Mouse (Mus musculus): ENCODE data around the gene Kctd2. TPM values are rescaled to one million over a fixed set of nuclear protein-coding genes. Genes with fewer than 3 reads are reported as not detected.
A peak's percentile ranks its signal among the peaks of the same experiment; 100 is the strongest.

Kctd2 gene
- polyA plus RNA-seq, 1 experiment from 2014 or later: 12.0 TPM

GRCm38 (mm10) chr11:115391358-115391757, 28.6 kb upstream of the Kctd2 start:
- no peaks in the 10 kb centered on the region for H3K9me3 ChIP-seq (replicated peaks; ENCODE audit: control insufficient read depth, low read length)
- WGBS (ENCODE audit: insufficient replicate concordance): 85% methylated on average over 7 of the region's 7 CpGs
- H3K4me2 ChIP-seq: no peak overlapping the region
- H3K36me3 ChIP-seq (ENCODE audit: control insufficient read depth, insufficient read depth, low read length): peaks cover 8% of the 10 kb centered on the region; the same call in 1 of the 2 replicates
- no peak for ATAC-seq (replicated peaks; ENCODE audit: insufficient number of reproducible peaks, low FRiP score, low TSS enrichment)
- no peak overlapping the region for H3K4me3 ChIP-seq (ENCODE audit: low read depth, low read length)
- peaks cover 3% of the 10 kb centered on the region; the same call in 1 of the 2 replicates for H3K4me1 ChIP-seq (ENCODE audit: control insufficient read depth, insufficient read depth, low read length)
- no peak overlapping the region for H3K9ac ChIP-seq (ENCODE audit: low read depth, low read length)
- no peak overlapping the region for H3K27ac ChIP-seq (ENCODE audit: low read depth, low read length)
- H3K27me3 ChIP-seq (ENCODE audit: control insufficient read depth, insufficient read depth, low read length): no peaks in the 10 kb centered on the region; the same call in 1 of the 2 replicates

GRCm38 (mm10) chr11:115393721-115394325, 26.1 kb upstream of the Kctd2 start:
- H3K4me1 ChIP-seq (ENCODE audit: control insufficient read depth, insufficient read depth, low read length): peaks cover 3% of the 10 kb centered on the region; the same call in 1 of the 2 replicates
- WGBS (ENCODE audit: insufficient replicate concordance): 47% methylated on average over 34 of the region's 34 CpGs
- peak overlapping the region; percentile 4; the same call in 1 of the 2 replicates for H3K9ac ChIP-seq (ENCODE audit: low read depth, low read length)
- no peaks in the 10 kb centered on the region for H3K9me3 ChIP-seq (replicated peaks; ENCODE audit: control insufficient read depth, low read length)
- H3K27me3 ChIP-seq (ENCODE audit: control insufficient read depth, insufficient read depth, low read length): no peaks in the 10 kb centered on the region; the same call in 1 of the 2 replicates
- H3K27ac ChIP-seq (ENCODE audit: low read depth, low read length): no peak overlapping the region
- ATAC-seq (replicated peaks; ENCODE audit: insufficient number of reproducible peaks, low FRiP score, low TSS enrichment): 0 out of 2 replicates have a peak, but pooled peaks have one; percentile 42
- peak overlapping the region; percentile 13 for H3K4me3 ChIP-seq (ENCODE audit: low read depth, low read length)
- H3K4me2 ChIP-seq: peak overlapping the region; percentile 59
- H3K36me3 ChIP-seq (ENCODE audit: control insufficient read depth, insufficient read depth, low read length): peaks cover 8% of the 10 kb centered on the region; the same call in 1 of the 2 replicates

- ATAC-seq (replicated peaks; ENCODE audit: insufficient number of reproducible peaks, low FRiP score, low TSS enrichment): no peak
- 69% methylated on average over 7 of the region's 7 CpGs for WGBS (ENCODE audit: insufficient replicate concordance)
These were observed 21.8 kb upstream of the Kctd2 start for GRCm38 (mm10) chr11:115398085-115398484.

GRCm38 (mm10) chr11:115400126-115400525, 19.8 kb upstream of the Kctd2 start:
- whole genome bisulfite sequencing (ENCODE audit: insufficient replicate concordance): 66% methylated on average over 3 of the region's 3 CpGs
- peaks cover 10% of the 10 kb centered on the region; the same call in 1 of the 2 replicates for H3K4me1 ChIP-seq (ENCODE audit: control insufficient read depth, insufficient read depth, low read length)
- no peaks in the 10 kb centered on the region for H3K9me3 ChIP-seq (replicated peaks; ENCODE audit: control insufficient read depth, low read length)
- no peak overlapping the region for H3K9ac ChIP-seq (ENCODE audit: low read depth, low read length)
- H3K36me3 ChIP-seq (ENCODE audit: control insufficient read depth, insufficient read depth, low read length): no peaks in the 10 kb centered on the region
- no peak overlapping the region for H3K4me2 ChIP-seq
- H3K27ac ChIP-seq (ENCODE audit: low read depth, low read length): no peak overlapping the region
- H3K27me3 ChIP-seq (ENCODE audit: control insufficient read depth, insufficient read depth, low read length): 0 out of 2 replicates have a peak, but pooled peaks cover 3% of the 10 kb centered on the region
- no peak overlapping the region for H3K4me3 ChIP-seq (ENCODE audit: low read depth, low read length)
- no peak for ATAC-seq (replicated peaks; ENCODE audit: insufficient number of reproducible peaks, low FRiP score, low TSS enrichment)

More at GRCm38 (mm10) chr11:115398085-115398484, 21.8 kb upstream of the Kctd2 start:
- Histone ChIP-seq H3K27me3 (ENCODE audit: control insufficient read depth, insufficient read depth, low read length) (0 out of 2 replicates have a peak, but pooled peaks cover 3% of the 10 kb centered on the region), H3K4me3 (ENCODE audit: low read depth, low read length) (no peak overlapping the region), H3K4me2 (no peak overlapping the region), H3K36me3 (ENCODE audit: control insufficient read depth, insufficient read depth, low read length) (no peaks in the 10 kb centered on the region), H3K27ac (ENCODE audit: low read depth, low read length) (no peak overlapping the region), H3K9me3 (replicated peaks; ENCODE audit: control insufficient read depth, low read length) (no peaks in the 10 kb centered on the region), H3K4me1 (ENCODE audit: control insufficient read depth, insufficient read depth, low read length) (peaks cover 6% of the 10 kb centered on the region; the same call in 1 of the 2 replicates), H3K9ac (ENCODE audit: low read depth, low read length) (no peak overlapping the region)

- Histone ChIP-seq H3K36me3 (ENCODE audit: control insufficient read depth, insufficient read depth, low read length) (no peaks in the 10 kb centered on the region; the same call in 1 of the 2 replicates), H3K9ac (ENCODE audit: low read depth, low read length) (no peak overlapping the region), H3K4me3 (ENCODE audit: low read depth, low read length) (no peak overlapping the region), H3K9me3 (replicated peaks; ENCODE audit: control insufficient read depth, low read length) (no peaks in the 10 kb centered on the region), H3K27ac (ENCODE audit: low read depth, low read length) (no peak overlapping the region), H3K4me2 (no peak overlapping the region), H3K27me3 (ENCODE audit: control insufficient read depth, insufficient read depth, low read length) (0 out of 2 replicates have a peak, but pooled peaks cover 3% of the 10 kb centered on the region), H3K4me1 (ENCODE audit: control insufficient read depth, insufficient read depth, low read length) (peaks cover 10% of the 10 kb centered on the region; the same call in 1 of the 2 replicates)
- WGBS (ENCODE audit: insufficient replicate concordance): 58% methylated on average over 11 of the region's 11 CpGs
- ATAC-seq (replicated peaks; ENCODE audit: insufficient number of reproducible peaks, low FRiP score, low TSS enrichment): no peak
These were observed 19.1 kb upstream of the Kctd2 start for GRCm38 (mm10) chr11:115400630-115401391.

- H3K4me3 ChIP-seq (ENCODE audit: low read depth, low read length): peak within 1 kb of the TSS; percentile 94
- H3K4me2 ChIP-seq: peak within 1 kb of the TSS; percentile 88
- 2% methylated on average over 50 of the region's 50 CpGs for WGBS (ENCODE audit: insufficient replicate concordance)
- peaks cover 10% of the 10 kb centered on the region; the same call in 1 of the 2 replicates for H3K4me1 ChIP-seq (ENCODE audit: control insufficient read depth, insufficient read depth, low read length)
- 0 out of 2 replicates have a peak, but pooled peaks cover 3% of the 10 kb centered on the region for H3K27me3 ChIP-seq (ENCODE audit: control insufficient read depth, insufficient read depth, low read length)
- H3K9ac ChIP-seq (ENCODE audit: low read depth, low read length): peak within 1 kb of the TSS; percentile 96
- peak; percentile 85 for ATAC-seq (replicated peaks; ENCODE audit: insufficient number of reproducible peaks, low FRiP score, low TSS enrichment)
- H3K9me3 ChIP-seq (replicated peaks; ENCODE audit: control insufficient read depth, low read length): no peaks in the 10 kb centered on the region
- no peaks in the 10 kb centered on the region; the same call in 1 of the 2 replicates for H3K36me3 ChIP-seq (ENCODE audit: control insufficient read depth, insufficient read depth, low read length)
- peak within 1 kb of the TSS; percentile 87 for H3K27ac ChIP-seq (ENCODE audit: low read depth, low read length)
These were observed 16.4 kb upstream of the Kctd2 start, which contains the start of gene Mrpl58 for GRCm38 (mm10) chr11:115403338-115404124. Gene Mrpl58 (plus strand): TSS chr11:115403752.

- Histone ChIP-seq H3K27me3 (ENCODE audit: control insufficient read depth, insufficient read depth, low read length) (0 out of 2 replicates have a peak, but pooled peaks cover 3% of the 10 kb centered on the region), H3K4me2 (no peak overlapping the region), H3K36me3 (ENCODE audit: control insufficient read depth, insufficient read depth, low read length) (no peaks in the 10 kb centered on the region; the same call in 1 of the 2 replicates), H3K4me3 (ENCODE audit: low read depth, low read length) (no peak overlapping the region), H3K9me3 (replicated peaks; ENCODE audit: control insufficient read depth, low read length) (no peaks in the 10 kb centered on the region), H3K4me1 (ENCODE audit: control insufficient read depth, insufficient read depth, low read length) (peaks cover 7% of the 10 kb centered on the region; the same call in 1 of the 2 replicates), H3K9ac (ENCODE audit: low read depth, low read length) (no peak overlapping the region), H3K27ac (ENCODE audit: low read depth, low read length) (no peak overlapping the region)
- WGBS (ENCODE audit: insufficient replicate concordance): 89% methylated on average over 6 of the region's 6 CpGs
- no peak for ATAC-seq (replicated peaks; ENCODE audit: insufficient number of reproducible peaks, low FRiP score, low TSS enrichment)
These were observed 14.2 kb upstream of the Kctd2 start for GRCm38 (mm10) chr11:115405723-115406122.

All from heart, embryonic 11.5 days (tissue).